Mouse (Mus musculus) hindbrain, embryonic 11.5 days (tissue): ENCODE measurements around the gene S100a11. TPM values are rescaled to one million over a fixed set of nuclear protein-coding genes. Genes with fewer than 3 reads are reported as not detected.

Source experiments
- ATAC-seq: fragments of 200-750 bp; cut with Nextera tagmentation; 2 replicates; pipeline ENCODE4 v1.8.0; 2017; ENCODE audit warnings: mild to moderate bottlenecking, moderate TSS enrichment, moderate library complexity; ENCODE audit not compliant: low FRiP score
- DNase-seq: peaks from one replicate; pipeline ENCODE4 v3.0.0-alpha.2; 2015; ENCODE audit warnings: low spot score
- H3K27ac ChIP-seq: fragments of 300-500 bp; sonication (generic); 2 replicates; pipeline ENCODE4 v1.5.1; 2014; ENCODE audit warnings: mild to moderate bottlenecking, low read depth, low read length
- H3K27me3 ChIP-seq: fragments of 300-500 bp; sonication (generic); 2 replicates; pipeline ENCODE4 v1.6.1; 2014; ENCODE audit warnings: mild to moderate bottlenecking, low read length, moderate library complexity, mixed read lengths; ENCODE audit not compliant: control insufficient read depth, insufficient read depth
- H3K36me3 ChIP-seq: fragments of 300-500 bp; sonication (generic); 2 replicates; pipeline ENCODE4 v1.6.1; 2014; ENCODE audit warnings: mild to moderate bottlenecking, low read length, moderate library complexity, mixed read lengths; ENCODE audit not compliant: control insufficient read depth, insufficient read depth
- H3K4me1 ChIP-seq: fragments of 300-500 bp; sonication (generic); replicated peaks from 2 replicates; pipeline ENCODE4 v1.6.1; 2014; ENCODE audit warnings: low read length, mixed read lengths; ENCODE audit not compliant: control insufficient read depth, insufficient read depth
- H3K4me2 ChIP-seq: fragments of 300-500 bp; sonication (generic); replicated peaks from 2 replicates; pipeline ENCODE4 v1.6.1; 2014; ENCODE audit warnings: mild to moderate bottlenecking, low read depth, low read length
- H3K4me3 ChIP-seq: fragments of 300-500 bp; sonication (generic); 2 replicates; pipeline ENCODE4 v1.5.1; 2014; ENCODE audit warnings: low read depth, low read length
- H3K9ac ChIP-seq: fragments of 300-500 bp; sonication (generic); 2 replicates; pipeline ENCODE4 v1.6.1; 2014; ENCODE audit warnings: low read depth, low read length
- H3K9me3 ChIP-seq: fragments of 300-500 bp; sonication (generic); 2 replicates; pipeline ENCODE4 v1.6.1; 2016; ENCODE audit warnings: low read length; ENCODE audit not compliant: control insufficient read depth
- WGBS: fragments of 180-500 bp; shearing (Covaris S2); extraction: QIAGEN DNeasy Blood & Tissue Kit; methylation state at CpG from one replicate; pipeline ENCODE4 v1.1.7; 2014; 5-methylcytosine and 5-hydroxymethylcytosine counted together
- polyA plus RNA-seq: library from polyadenylated mRNA; unstranded; fragments of >200 nt; fragmentation: Nextera tagmentation; extraction: Ambion mirVana; gene quantifications from 2 replicates; pipeline ENCODE4 v1.2.1, GENCODE M21; 2014

S100a11 gene
- polyA plus RNA-seq, 1 experiment from 2014 or later = 542 TPM

GRCm38 (mm10) chr3:93551950-93552901 lies 31.9 kb downstream of the S100a11 start:
- DNase-seq (no peak), ATAC-seq (no peak)
- Histone ChIP-seq H3K4me2 (no peak overlapping the region), H3K27ac (no peak overlapping the region), H3K36me3 (no peaks in the 10 kb centered on the region), H3K4me3 (no peak overlapping the region), H3K27me3 (no peaks in the 10 kb centered on the region; the same call in 1 of the 2 replicates), H3K9me3 (no peaks in the 10 kb centered on the region), H3K4me1 (no peaks in the 10 kb centered on the region), H3K9ac (no peak overlapping the region)
- WGBS = 85% methylated on average over 5 of the region's 5 CpGs

GRCm38 (mm10) chr3:93553311-93553710 lies 33.0 kb downstream of the S100a11 start:
- H3K27me3 ChIP-seq = no peaks in the 10 kb centered on the region; the same call in 1 of the 2 replicates
- no peak overlapping the region for H3K4me3 ChIP-seq
- no peaks in the 10 kb centered on the region for H3K36me3 ChIP-seq
- H3K9ac ChIP-seq = no peak overlapping the region
- no peak overlapping the region for H3K27ac ChIP-seq
- H3K4me1 ChIP-seq = no peaks in the 10 kb centered on the region
- no peak for ATAC-seq
- 91% methylated on average over 2 of the region's 2 CpGs for WGBS
- H3K9me3 ChIP-seq = no peaks in the 10 kb centered on the region
- DNase-seq = no peak
- H3K4me2 ChIP-seq = no peak overlapping the region

GRCm38 (mm10) chr3:93553765-93554378 lies 33.6 kb downstream of the S100a11 start:
- H3K4me2 ChIP-seq = no peak overlapping the region

GRCm38 (mm10) chr3:93554379-93554980 lies 34.2 kb downstream of the S100a11 start:
- no peak overlapping the region for H3K9ac ChIP-seq
- H3K27ac ChIP-seq = no peak overlapping the region
- peak overlapping the region; percentile 90 for H3K4me2 ChIP-seq
- DNase-seq = peak; percentile 41
- H3K27me3 ChIP-seq = no peaks in the 10 kb centered on the region; the same call in 1 of the 2 replicates
- H3K36me3 ChIP-seq = no peaks in the 10 kb centered on the region
- H3K9me3 ChIP-seq = no peaks in the 10 kb centered on the region
- H3K4me3 ChIP-seq = peak overlapping the region; percentile 52
- 24% methylated on average over 13 of the region's 13 CpGs for WGBS
- H3K4me1 ChIP-seq = no peaks in the 10 kb centered on the region
- peak; percentile 43 for ATAC-seq

More at GRCm38 (mm10) chr3:93553765-93554378, 33.6 kb downstream of the S100a11 start:
- H3K9me3 ChIP-seq = no peaks in the 10 kb centered on the region
- no peak overlapping the region for H3K27ac ChIP-seq
- no peaks in the 10 kb centered on the region for H3K36me3 ChIP-seq
- no peaks in the 10 kb centered on the region for H3K4me1 ChIP-seq
- H3K27me3 ChIP-seq = no peaks in the 10 kb centered on the region; the same call in 1 of the 2 replicates
- 69% methylated on average over 9 of the region's 9 CpGs for WGBS
- no peak for ATAC-seq
- no peak overlapping the region for H3K9ac ChIP-seq
- peak; percentile 4 for DNase-seq
- no peak overlapping the region for H3K4me3 ChIP-seq

GRCm38 (mm10) chr3:93554981-93555877 lies 34.9 kb downstream of the S100a11 start, which contains the start of gene S100a10:
Gene S100a10 (plus strand): TSS chr3:93555080.
- Histone ChIP-seq H3K27ac (no peak within 1 kb of the TSS), H3K9me3 (no peaks in the 10 kb centered on the region), H3K9ac (peak within 1 kb of the TSS; percentile 66), H3K4me3 (peak within 1 kb of the TSS; percentile 52), H3K36me3 (no peaks in the 10 kb centered on the region), H3K4me1 (no peaks in the 10 kb centered on the region), H3K4me2 (peak within 1 kb of the TSS; percentile 90), H3K27me3 (no peaks in the 10 kb centered on the region; the same call in 1 of the 2 replicates)
- 3% methylated on average over 37 of the region's 39 CpGs for WGBS
- DNase-seq (peak; percentile 60), ATAC-seq (peak; percentile 88)

GRCm38 (mm10) chr3:93555878-93556254 lies 35.6 kb downstream of the S100a11 start:
- Histone ChIP-seq H3K27me3 (no peaks in the 10 kb centered on the region; the same call in 1 of the 2 replicates), H3K4me2 (peak overlapping the region; percentile 90), H3K4me3 (peak overlapping the region; percentile 52), H3K36me3 (no peaks in the 10 kb centered on the region), H3K4me1 (no peaks in the 10 kb centered on the region), H3K9ac (no peak overlapping the region), H3K9me3 (no peaks in the 10 kb centered on the region), H3K27ac (no peak overlapping the region)
- DNase-seq = no peak
- ATAC-seq = peak; percentile 49; the same call in 1 of the 2 replicates
- WGBS = 25% methylated on average over 2 of the region's 2 CpGs

GRCm38 (mm10) chr3:93556599-93556998 lies 36.3 kb downstream of the S100a11 start:
- DNase-seq = no peak
- no peak for ATAC-seq
- H3K4me3 ChIP-seq = no peak overlapping the region
- no peaks in the 10 kb centered on the region for H3K36me3 ChIP-seq
- 91% methylated on average over 1 of the region's 1 CpGs for WGBS
- no peak overlapping the region for H3K4me2 ChIP-seq
- no peaks in the 10 kb centered on the region; the same call in 1 of the 2 replicates for H3K27me3 ChIP-seq
- no peaks in the 10 kb centered on the region for H3K4me1 ChIP-seq
- no peak overlapping the region for H3K9ac ChIP-seq
- H3K9me3 ChIP-seq = no peaks in the 10 kb centered on the region
- H3K27ac ChIP-seq = no peak overlapping the region

- no peak overlapping the region for H3K27ac ChIP-seq
- H3K27me3 ChIP-seq = no peaks in the 10 kb centered on the region; the same call in 1 of the 2 replicates
- no peaks in the 10 kb centered on the region for H3K36me3 ChIP-seq
- H3K4me3 ChIP-seq = no peak overlapping the region
- no peaks in the 10 kb centered on the region for H3K4me1 ChIP-seq
- ATAC-seq = no peak
- H3K9me3 ChIP-seq = no peaks in the 10 kb centered on the region
- no peak for DNase-seq
- WGBS = 62% methylated on average over 4 of the region's 4 CpGs
- no peak overlapping the region for H3K4me2 ChIP-seq
- H3K9ac ChIP-seq = no peak overlapping the region
Observed at GRCm38 (mm10) chr3:93557471-93557870, 37.2 kb downstream of the S100a11 start.
